Mouse (Mus musculus) small intestine, adult 2 months (tissue): ENCODE measurements around the gene Bcl2.

ENCODE experiments used
- CTCF ChIP-seq: fragments of 200-500 bp; IDR thresholded peaks from 2 replicates; pipeline ENCODE4 v1.5.1; 2012; ENCODE audit warnings: low read depth, mild to moderate bottlenecking, control low read depth, inconsistent platforms, low read length, moderate library complexity, mixed read lengths; ENCODE audit not compliant: insufficient replicate concordance, insufficient read length; ENCODE audit errors: extremely low read depth
- POLR2A ChIP-seq: fragments of 200-500 bp; IDR thresholded peaks from 2 replicates; pipeline ENCODE4 v1.6.1; 2012; ENCODE audit warnings: low read depth, mild to moderate bottlenecking, control low read depth, inconsistent platforms, low read length, moderate library complexity

DNA sequence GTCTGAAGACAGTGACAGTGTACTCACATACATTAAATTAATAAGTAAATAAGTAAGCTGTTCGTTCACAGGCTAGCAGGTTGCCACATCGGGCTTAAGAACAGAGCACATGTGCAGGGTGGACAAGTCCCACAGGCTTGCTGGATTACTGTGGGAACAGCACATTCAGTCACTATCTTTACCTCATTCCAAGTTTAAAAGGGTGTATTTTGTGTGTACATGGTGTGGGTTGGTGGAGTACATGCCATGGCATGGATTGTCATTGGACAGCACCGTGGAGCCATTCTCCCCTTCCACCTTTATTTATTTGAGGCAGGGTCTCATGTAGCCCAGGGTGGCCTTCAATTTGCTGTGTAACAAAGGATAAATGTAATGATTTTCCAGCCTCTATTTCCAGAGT, 2.1 kb upstream of the Bcl2 start:
- TF ChIP-seq CTCF (no peak), POLR2A (no peak)
